Mouse (Mus musculus): ENCODE measurements around the gene Zfp281.
A peak's percentile ranks its signal among the peaks of the same experiment; 100 is the strongest.

Gene Zfp281

DNA sequence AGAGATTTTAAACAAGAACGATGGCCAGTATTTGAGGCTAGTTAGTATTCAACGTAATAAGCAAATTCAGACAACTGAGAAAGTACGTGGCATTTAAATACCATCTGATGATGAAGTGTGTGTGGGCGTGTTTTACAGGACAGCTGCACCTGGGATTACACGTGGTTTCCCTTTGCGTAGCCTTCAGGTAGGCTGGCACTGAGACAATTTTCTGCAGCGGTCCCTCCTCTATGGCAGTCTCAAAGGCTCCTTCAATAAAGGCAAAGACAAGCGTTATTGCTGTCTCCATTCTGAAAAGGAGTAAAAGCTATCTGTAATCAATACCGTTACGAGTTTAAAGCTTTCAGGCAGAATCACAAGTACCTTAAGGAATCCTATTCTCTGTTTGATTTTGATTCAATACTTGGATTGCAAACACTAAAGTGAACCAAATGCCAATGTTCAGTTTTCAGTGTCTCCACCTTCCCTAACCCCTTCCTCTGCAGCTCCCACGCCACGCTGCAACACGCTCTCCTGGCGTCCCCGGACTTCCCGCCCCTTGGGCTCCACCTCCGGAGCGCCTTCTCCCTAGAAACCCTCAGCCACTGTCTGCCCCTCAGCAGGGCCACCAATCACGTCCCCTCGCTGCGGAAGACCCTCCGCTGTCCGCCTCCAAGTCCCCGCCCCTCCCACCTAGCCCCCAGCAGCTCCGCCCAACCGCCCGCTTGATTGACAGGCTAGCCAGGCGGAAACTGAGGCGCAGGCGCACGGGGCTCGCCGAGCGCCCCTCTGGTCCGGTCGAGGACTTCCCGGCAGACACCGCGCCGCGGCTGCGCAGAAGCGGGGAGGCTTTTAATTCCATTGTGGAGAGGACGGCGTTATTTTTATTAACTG lies at the start of gene Zfp281:
TSS of gene Zfp281 (plus strand) at position 756 of the 873 bp plus-strand sequence.
- DNase-seq (ENCODE audit: extremely low read depth, insufficient read length, low spot score): peak; percentile 98

DNA sequence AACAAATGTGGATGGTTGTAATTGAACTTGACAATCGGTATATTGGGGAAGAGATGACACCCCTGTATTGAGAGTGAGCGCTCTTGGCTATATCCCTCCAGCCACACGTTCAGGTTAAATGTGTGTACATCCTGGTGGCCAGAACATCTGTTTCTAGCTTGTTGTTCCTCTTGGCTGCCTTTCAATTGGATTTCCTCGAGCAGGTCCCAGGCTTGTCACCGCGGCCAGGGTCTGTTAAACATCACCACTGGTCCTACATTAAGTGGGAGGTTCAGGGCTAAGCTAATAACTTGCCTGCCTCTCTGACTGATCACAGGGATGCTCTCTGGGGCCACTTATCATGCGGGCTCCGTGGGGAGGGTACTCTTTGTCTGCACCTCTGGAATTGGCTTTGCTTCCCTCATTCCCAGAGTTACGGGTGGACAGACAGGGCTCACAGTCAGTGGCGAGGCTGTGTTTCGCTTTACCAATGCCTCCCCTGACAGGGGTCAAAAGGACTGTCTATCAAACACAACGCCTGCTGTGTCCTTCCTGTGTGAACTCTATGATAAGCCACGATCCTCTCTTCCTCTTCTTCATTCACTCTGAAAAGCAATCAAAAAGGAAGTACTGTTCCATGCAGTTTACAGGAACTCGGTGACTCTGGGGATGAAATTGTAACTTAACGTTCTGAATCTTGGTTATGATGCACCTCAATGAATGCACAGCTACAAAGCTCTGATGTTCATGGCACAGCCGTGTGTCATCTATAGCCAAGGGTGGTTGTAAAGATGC lies 46.6 kb upstream of the Zfp281 start:
- DNase-seq (ENCODE audit: extremely low read depth, insufficient read length, low spot score): no peak

DNA sequence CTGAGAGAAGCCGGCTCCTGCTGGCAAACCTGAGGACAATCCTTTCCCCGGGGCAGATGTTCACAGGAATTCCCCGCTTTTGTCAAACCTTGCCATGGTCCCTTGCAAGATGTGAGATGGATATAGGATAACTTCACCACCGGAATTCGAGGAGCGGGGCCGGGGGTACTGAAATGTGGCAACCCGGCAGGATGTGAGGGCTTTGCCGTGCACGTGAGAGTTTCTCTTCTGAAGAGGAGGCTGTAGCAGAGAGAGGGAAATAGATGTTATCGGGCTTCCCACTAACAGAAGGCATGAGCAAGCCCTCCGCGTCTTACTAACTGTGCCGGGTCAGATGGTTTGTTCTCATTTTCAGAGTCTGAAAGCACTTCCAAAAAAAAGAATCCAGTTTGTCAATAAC lies 45.3 kb upstream of the Zfp281 start:
- DNase-seq (ENCODE audit: extremely low read depth, insufficient read length, low spot score): no peak

DNA sequence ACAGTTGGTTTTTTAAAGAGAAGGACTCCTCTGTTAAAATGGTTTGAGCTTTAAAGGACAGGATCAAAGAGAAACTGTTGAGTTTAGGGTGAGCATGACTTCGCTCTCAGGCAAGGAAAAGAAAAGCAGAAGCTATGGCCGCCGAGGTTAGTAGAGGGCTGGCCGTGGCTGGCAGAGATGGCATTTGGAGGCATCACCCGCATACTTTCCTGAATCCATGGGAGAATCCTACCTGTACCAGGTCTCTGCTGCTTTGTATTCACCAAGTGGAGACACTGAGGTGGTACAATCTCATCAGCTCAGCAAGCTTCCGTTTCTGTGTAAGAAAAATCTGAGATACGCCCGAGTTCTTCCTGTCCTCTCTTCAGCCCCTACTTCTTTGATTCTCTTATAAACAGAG lies 44.4 kb upstream of the Zfp281 start:
- no peak for DNase-seq (ENCODE audit: extremely low read depth, insufficient read length, low spot score)

DNA sequence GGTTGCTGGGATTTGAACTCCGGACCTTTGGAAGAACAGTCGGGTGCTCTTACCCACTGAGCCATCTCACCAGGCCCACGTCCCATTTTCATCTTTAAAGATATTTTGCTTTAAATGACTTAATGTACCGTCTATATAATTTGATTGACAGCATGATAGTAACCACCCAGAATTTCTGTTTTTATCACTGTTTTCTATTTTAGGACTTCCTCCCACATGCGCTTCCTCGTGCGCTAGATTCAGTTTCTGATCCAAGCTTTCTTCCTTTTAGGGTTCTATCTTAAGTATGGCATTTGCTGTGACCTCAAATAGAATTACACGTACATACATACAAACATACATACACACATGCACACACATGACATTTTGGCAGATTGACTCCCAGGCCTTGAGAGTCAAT lies 42.9 kb upstream of the Zfp281 start:
- DNase-seq (ENCODE audit: extremely low read depth, insufficient read length, low spot score): no peak

DNA sequence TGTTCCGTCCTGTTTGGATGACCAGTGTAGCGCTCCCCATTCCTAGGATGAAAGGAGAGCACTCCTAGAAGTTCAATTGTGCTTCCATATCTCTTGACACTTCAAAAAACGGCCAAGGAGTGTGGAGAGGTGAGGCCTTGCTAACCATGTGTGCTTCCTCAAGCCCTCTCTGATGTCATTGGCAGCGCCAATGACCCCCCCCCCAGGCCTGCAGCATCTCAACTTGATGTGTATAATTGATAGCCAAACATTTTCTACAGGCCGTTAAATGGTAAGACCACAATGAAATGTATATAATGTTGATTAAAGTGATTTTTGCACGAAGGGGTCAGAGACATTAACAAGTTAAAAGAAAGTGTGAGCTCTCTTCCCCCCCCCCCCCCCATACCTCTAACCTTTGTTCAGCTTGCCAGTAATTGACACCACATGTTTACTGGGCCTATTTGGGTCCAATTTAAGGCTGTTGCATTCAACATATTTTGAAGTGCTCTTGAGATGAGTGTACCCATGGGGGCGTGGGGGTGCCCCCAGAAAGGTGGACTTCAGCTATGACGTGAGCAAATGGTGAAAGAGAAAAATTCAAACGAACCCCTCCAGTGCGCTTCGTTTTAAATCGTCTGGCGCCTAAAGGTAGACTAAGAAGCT lies 36.8 kb upstream of the Zfp281 start:
- DNase-seq (ENCODE audit: extremely low read depth, insufficient read length, low spot score): no peak

DNA sequence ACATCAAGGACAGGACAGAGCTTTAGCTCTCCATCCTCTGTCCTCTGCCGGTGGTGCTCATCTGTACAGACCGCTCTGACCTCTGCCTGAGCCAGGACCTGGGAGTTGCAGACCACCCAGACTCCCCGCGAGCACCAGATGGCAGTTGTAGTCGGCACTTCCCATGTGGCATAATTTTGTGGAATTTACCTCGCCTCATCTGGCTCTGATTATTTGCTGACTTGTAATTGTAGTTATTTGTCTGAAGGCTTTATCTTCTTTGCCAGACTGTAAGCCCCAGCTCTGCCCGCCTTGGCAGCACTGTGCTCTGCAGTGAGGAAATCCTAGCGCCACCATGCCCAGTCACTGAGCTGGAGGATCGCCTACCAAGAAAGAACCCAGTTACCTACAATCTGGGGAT lies 35.8 kb upstream of the Zfp281 start:
- no peak for DNase-seq (ENCODE audit: extremely low read depth, insufficient read length, low spot score)

DNA sequence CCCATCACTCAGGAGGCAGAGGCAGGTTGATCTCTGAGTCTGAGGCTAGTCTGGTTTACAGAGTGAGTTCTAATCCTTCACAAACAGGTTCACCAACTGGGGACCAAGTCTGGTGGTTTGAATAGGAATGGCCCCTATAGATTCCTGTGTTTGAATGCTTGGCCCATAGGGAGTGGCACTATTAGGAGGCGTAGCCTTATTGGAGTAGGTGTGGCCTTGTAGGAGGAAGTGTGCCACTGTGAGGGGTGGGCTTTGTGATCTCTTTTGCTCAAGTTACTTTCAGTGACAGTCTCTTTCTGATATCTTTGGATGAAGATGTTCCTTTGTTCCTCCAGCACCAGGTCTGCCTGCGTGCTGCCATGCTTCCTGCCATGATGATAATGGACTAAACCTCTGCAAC lies 32.0 kb upstream of the Zfp281 start:
- DNase-seq (ENCODE audit: extremely low read depth, insufficient read length, low spot score): no peak

DNA sequence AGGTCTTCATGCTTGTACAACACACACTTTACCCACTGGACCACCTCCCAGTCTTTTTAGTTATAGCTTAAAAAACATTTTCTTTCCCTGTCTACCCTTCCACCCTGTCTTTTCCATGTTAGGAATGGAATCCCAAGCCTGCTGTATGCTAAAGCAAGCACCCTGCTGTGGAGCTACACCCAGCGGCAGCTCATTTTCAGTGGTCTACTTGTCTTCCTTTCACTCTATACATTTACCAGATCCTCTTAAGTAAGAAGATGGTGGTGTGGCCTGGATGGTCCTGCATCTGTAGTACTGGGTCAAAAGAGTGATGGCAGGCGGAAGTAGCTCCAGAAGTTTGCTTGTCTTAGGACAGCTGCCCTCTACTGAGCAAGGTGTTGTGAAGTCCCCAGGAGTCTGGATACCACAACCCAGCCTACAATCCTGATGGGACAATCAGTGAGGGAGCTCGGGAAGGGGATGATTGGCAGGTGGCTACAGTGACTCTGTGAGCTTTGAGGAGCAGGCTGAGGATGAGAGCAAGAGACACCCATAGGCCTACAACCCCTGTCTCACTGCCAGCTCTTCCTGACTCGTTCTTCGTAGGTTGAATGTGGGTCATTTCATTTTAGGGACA lies 30.4 kb upstream of the Zfp281 start:
- DNase-seq (ENCODE audit: extremely low read depth, insufficient read length, low spot score): no peak

DNA sequence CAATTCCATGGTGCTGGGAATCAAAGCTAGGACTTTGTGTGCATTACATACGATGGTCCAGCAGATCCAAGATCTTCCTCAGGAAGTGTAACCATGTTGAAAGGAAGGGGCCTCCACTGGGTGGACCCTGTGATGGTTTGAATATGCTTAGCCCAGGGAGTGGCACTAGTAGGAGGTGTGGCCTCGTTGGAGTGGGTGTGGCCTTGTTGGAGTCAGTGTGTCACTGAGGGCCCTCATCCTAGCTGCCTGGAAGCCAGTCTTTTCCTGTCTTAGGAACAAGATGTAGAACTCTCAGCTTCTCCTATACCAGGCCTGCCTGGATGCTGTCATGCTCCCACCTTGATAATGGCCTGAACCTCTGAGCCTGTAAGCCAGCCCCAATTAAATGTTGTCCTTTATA lies 27.9 kb upstream of the Zfp281 start:
- DNase-seq (ENCODE audit: extremely low read depth, insufficient read length, low spot score): no peak

DNA sequence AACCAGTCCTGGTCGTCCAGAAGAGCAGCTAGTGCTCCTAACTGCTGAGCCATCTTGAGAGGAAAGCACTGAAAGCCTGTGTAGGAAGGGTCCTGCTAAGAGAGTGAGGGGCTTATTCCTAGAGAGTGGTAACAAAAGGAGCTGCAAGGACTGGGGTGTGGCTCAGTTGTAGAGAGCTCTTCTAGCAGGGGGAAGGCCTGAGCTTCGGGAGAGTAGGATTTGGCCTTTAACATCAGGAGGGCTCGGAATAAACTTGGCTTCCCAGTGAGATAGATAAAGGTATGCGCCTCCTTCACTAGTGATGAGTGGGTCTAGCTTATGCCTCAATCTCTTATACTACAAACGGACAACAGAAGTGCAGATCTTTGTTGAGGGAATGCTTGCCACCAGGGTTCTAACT lies 26.4 kb upstream of the Zfp281 start:
- DNase-seq (ENCODE audit: extremely low read depth, insufficient read length, low spot score): no peak

DNA sequence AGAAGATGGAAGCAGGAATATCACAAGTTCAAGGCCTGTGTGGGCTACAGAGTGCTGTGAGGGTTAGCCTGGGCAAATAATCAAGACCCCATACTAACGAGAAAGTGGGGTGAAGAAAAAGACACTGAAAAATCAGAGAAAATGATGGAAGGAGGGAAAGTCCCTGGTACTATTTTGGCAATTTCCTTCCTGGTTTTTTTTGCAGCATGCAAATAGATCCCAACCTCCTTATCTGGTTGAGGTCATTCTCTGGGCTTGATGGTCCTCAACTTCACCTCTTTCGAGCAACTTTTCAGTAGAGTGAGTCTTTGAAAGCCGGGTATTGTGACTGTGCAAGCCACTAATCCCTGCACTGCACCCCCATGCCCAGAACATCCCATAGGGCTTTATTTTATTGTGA lies 24.6 kb upstream of the Zfp281 start:
- no peak for DNase-seq (ENCODE audit: extremely low read depth, insufficient read length, low spot score)

DNA sequence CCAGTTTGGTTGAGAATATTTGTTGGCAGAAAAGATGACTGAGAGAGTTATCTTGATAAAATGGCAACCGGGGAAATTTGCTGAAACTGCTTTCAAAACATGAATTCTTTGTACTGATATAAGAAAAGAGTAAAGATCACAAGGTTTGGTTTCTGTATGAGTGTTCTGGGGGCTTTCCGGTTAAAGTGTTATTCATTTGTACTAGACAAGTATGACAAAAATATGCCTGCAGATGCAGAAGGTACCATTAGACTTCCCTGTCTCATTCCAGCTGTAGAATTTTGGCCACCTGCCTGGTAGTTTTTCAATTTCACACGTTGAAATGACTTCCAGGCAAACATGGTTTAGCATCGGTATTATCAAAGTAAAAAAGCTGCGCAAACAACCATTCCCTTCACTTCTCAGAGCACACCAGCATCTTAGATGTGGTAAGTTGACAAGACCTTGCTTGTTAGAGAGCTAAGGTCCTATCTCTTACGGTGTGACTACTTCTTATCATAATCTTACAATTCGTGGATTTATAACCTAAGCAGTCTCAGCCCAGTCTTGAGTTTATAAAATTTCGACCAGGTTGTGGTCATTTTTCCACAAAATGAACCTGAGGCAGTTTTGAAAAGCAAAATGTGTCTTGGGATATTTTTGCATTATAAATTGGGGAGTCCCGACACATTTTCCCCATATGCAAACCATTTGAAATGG lies 23.9 kb upstream of the Zfp281 start:
- DNase-seq (ENCODE audit: extremely low read depth, insufficient read length, low spot score): no peak

DNA sequence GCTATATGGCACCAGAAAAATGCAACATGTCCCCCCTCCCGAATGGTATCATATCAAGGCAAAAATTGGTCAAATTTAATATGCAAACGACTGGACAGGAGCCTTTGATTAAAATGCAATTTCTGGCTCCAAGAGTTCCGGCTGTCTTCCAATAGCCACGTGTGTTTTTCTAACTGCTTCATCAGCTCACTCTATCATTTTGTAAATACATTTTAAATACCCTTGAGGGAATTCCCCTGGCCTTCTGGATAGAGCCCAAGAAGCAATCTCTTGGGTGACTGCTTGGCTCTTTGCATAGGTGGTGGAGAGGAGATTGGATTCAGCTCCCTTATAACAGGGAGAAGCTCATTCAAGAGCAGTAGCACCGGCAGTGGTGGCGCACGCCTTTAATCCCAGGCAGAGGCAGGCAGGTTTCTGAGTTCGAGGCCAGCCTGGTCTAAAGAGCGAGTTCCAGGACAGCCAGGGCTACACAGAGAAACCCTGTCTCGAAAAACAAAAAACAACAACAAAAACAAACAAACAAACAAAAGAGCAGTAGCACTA lies 23.3 kb upstream of the Zfp281 start:
- DNase-seq (ENCODE audit: extremely low read depth, insufficient read length, low spot score): no peak

DNA sequence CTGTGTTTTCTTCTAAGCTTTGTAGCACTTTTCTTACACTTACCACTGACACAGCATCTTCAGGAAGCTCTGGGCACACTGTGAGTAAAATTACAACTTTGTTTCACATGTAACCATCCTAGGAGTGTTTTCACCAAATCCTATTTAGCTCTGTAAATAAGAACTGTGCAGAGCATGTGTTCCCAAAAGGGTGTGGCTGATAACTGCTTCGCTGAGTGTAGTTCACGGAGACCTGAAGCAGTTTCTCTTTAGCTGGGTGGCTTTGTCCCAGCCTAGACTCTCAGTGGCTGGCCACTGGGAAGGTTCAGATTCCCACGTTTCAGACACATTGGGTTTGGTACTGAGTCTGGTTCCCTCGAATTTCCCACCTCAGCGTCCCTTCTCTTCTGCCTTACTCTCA lies 22.4 kb upstream of the Zfp281 start:
- no peak for DNase-seq (ENCODE audit: extremely low read depth, insufficient read length, low spot score)

DNA sequence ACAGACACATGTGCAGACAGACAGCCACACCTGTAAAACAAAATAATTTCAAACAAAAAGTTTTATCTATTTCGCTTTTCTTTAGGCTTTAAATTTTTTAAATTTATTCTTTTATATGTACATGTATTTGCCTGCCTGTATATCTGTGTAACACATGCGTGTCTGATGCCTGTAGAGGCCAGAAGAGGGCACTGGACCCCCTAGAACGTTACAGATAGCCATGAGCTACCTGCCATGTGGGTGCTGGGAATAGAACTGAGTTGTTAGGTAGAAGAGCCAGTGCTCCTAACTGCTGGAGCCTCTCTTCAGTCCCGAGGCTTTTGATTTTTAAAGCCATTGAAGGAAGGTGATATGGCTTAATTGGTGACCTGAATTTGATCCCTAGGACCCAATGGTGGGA lies 20.5 kb upstream of the Zfp281 start:
- no peak for DNase-seq (ENCODE audit: extremely low read depth, insufficient read length, low spot score)

DNA sequence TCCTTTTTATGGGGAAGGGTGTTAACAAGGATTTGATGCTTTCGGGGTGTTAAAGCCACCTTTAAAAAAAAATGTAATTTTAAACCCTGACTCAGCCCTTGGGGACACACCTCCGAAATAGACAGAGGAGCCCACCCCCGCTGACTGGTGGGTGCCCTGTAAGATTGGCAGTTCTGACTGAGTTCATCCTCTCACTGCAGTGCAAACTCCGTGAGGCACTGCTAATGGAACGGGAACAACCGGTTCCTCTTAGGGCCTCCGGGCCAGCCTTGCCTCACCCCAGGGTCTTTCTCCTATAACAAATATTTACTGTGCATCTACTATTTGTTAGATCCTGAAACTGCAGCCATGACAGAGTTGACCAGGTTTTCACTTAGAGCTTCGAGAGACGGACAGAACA lies 18.9 kb upstream of the Zfp281 start:
- no peak for DNase-seq (ENCODE audit: extremely low read depth, insufficient read length, low spot score)

DNA sequence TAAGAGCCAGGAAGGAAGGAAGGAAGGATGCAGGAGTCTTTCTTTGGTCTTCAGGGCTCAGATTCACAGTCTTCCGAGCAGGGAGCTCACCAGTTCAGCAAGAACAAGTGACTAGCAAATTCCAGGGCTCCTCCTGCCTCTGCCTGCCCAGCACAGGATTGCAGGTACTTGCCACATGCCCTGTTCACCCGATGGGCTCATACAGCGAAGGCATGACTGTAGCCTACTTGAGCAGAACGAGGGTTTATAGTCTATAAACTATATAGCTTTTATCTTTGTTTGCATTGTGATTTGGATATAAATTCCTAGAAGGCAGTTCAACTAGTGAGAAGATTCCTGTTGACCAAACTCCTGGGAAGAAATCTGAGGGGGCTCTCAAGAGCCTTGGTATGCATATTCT lies 18.4 kb upstream of the Zfp281 start:
- no peak for DNase-seq (ENCODE audit: extremely low read depth, insufficient read length, low spot score)

DNA sequence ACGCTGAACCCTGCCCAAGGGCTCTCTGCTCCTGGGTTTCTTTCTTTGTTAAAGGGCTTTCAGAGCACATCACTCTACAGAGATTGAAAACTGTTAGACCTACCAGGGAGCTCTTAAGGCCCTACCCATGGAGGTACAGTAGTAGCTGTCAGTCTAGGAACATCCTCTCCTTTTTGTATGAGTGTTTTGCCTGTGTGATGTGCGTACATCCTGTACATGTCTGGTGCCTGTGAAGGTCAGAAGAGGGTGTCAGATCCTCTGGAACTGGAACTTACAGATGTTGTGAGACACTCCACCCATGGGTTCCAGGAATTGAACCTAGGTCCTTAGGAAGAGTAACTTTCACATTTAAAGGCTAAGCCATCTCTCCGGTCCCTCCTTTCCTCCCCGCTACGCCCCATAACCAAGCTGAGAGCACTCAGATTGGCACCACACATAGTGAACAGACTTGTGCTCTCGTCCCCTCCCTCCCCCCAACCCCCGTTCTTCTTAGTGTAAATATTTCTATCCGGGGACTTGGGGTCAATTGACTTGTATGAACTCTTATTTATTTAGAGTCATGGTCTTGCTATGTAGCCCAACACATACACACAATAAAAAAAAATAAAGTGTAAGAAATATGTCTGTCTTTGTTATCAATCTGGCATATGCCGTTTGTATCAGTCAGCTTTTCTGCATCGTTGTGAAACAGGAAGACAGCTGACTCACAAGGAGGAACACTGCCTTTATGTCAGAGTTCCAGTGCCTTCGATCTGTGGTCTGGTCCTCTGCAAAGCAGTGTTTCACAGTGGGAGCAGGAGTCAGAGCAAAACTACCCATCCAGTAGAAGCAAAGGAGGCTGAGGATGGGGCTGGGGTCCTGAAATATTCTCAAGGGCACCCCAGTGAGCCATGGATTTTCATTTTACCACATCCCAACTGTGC lies 16.1 kb upstream of the Zfp281 start:
- DNase-seq (ENCODE audit: extremely low read depth, insufficient read length, low spot score): no peak

All from 3134 (cell line).